Mouse (Mus musculus): Measurements from ENCODE around the gene Gm10428. TPM values are rescaled to one million over a fixed set of nuclear protein-coding genes. Genes with fewer than 3 reads are reported as not detected.

The Gm10428 gene
- polyA plus RNA-seq, 1 experiment from 2014 or later = not detected

Other genes starting within 250 kb of the Gm10428 start
- gene Cenpv, start 213.8 kb upstream of the Gm10428 start, polyA plus RNA-seq (2016; fragmentation: Nextera tagmentation; extraction: Ambion mirVana) = 30.6 and 32.3 TPM in 2 replicates
- 1,472 and 1,525 TPM in 2 replicates for gene Ubb, start 201.9 kb upstream of the Gm10428 start, polyA plus RNA-seq (2016; fragmentation: Nextera tagmentation; extraction: Ambion mirVana)
- gene Trpv2, start 178.6 kb upstream of the Gm10428 start, polyA plus RNA-seq (2016; fragmentation: Nextera tagmentation; extraction: Ambion mirVana) = 8.0 and 9.0 TPM in 2 replicates
- gene Lrrc75a, start 104.6 kb upstream of the Gm10428 start, polyA plus RNA-seq (2016; fragmentation: Nextera tagmentation; extraction: Ambion mirVana) = 3.4 and 3.7 TPM in 2 replicates
- 15.0 and 17.0 TPM in 2 replicates for gene Mmgt2, start 104.4 kb upstream of the Gm10428 start, polyA plus RNA-seq (2016; fragmentation: Nextera tagmentation; extraction: Ambion mirVana)
- gene Zfp287, start 21.2 kb upstream of the Gm10428 start, polyA plus RNA-seq (2016; fragmentation: Nextera tagmentation; extraction: Ambion mirVana) = 1.2 and 1.6 TPM in 2 replicates
- gene Zfp286, start 36.4 kb downstream of the Gm10428 start, polyA plus RNA-seq (2016; fragmentation: Nextera tagmentation; extraction: Ambion mirVana) = 2.8 and 3.0 TPM in 2 replicates
- gene Trim16, start 67.1 kb downstream of the Gm10428 start, polyA plus RNA-seq (2016; fragmentation: Nextera tagmentation; extraction: Ambion mirVana) = 1.5 and 1.8 TPM in 2 replicates
- 0.17 and 0.28 TPM in 2 replicates for gene Fbxw10, start 94.0 kb downstream of the Gm10428 start, polyA plus RNA-seq (2016; fragmentation: Nextera tagmentation; extraction: Ambion mirVana)
- gene Tvp23b, start 126.4 kb downstream of the Gm10428 start, polyA plus RNA-seq (2016; fragmentation: Nextera tagmentation; extraction: Ambion mirVana) = 32.2 and 35.0 TPM in 2 replicates
- gene Cdrt4, start 198.1 kb downstream of the Gm10428 start, polyA plus RNA-seq (2016; fragmentation: Nextera tagmentation; extraction: Ambion mirVana) = not detected in 2 replicates

All from liver, embryonic 12.5 days (tissue).